Mouse (Mus musculus) B cell, adult 67 days (primary cell): ENCODE measurements around the gene Nsun5. TPM values are rescaled to one million over a fixed set of nuclear protein-coding genes. Genes with fewer than 3 reads are reported as not detected.

Experiments used
- total RNA-seq, 2 experiments: library from RNA; stranded (reverse); gene quantifications; 4 replicates each; pipeline ENCODE4 v1.2.4; 2023

The Nsun5 gene
- total RNA-seq: 10 to 100 TPM; 40.3 to 51.3 TPM

DNA sequence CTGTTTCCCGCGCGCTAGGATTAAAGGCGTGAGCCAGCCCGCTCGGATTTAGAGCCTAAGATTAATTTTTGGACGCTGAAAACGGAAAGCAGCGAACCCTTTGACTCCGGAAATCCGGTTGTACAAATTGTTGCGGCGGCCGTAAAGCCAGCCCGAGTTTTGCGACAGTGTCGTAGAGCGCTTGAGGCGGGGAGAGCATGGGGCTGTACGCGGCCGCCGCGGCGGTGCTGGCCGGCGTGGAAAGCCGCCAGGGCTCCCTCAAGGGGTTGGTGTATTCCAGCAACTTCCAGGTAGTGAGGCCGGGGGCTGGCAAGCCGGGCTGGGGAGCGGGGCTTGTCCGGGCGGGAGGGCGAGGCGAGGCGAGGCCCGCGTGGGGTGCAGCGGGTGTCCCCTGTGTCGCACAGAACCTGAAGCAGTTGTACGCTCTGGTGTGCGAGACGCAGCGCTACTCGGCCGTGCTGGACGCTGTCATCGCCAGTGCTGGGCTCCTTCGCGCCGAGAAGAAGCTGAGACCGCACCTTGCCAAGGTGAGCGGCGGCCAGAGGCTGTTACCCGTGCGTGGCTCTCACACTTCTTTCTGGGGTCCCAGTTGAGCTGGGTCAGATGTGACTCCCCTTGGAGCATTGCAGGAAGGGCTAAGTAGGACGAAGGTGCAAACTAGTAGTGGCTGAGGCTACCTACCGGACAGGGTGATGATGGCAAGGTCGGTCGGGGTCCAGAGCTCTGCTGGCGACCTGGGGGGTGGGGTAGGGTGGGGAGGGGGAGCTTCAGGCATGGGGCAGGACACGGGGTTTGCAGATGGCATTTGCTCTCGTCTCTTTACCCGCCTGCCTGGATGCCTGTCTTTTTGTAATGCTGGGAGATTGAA is at the start of gene Nsun5:
Gene Nsun5, plus strand, starts transcription at position 167 of the 868 bp plus-strand sequence.

GRCm38 (mm10) chr5:135349862-135350261 is 19.9 kb upstream of the Nsun5 start, which contains the start of gene Fkbp6:
Fkbp6 (minus strand) TSS chr5:135350044.

DNA sequence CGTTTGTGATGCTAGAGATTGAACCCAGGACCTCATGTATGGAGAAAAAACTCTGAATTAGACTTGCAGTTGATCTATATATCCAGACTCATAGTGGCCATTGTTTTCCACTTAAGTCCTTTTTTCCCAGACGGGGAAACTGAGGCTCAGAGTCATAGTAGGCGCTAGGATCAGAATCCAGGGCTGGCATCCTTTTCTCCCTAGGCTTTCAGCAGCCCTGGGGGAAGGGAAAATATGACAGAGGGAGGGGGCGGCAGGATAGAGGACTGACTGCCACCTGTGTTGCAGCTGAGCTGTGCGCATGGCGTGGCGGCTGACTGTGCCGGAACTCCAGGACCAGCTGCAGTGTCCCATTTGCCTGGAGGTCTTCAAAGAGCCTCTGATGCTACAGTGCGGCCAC is 16.8 kb upstream of the Nsun5 start, which contains the start of gene Trim50:
Gene Trim50, plus strand, starts transcription at position 301 of the 400 bp plus-strand sequence.

DNA sequence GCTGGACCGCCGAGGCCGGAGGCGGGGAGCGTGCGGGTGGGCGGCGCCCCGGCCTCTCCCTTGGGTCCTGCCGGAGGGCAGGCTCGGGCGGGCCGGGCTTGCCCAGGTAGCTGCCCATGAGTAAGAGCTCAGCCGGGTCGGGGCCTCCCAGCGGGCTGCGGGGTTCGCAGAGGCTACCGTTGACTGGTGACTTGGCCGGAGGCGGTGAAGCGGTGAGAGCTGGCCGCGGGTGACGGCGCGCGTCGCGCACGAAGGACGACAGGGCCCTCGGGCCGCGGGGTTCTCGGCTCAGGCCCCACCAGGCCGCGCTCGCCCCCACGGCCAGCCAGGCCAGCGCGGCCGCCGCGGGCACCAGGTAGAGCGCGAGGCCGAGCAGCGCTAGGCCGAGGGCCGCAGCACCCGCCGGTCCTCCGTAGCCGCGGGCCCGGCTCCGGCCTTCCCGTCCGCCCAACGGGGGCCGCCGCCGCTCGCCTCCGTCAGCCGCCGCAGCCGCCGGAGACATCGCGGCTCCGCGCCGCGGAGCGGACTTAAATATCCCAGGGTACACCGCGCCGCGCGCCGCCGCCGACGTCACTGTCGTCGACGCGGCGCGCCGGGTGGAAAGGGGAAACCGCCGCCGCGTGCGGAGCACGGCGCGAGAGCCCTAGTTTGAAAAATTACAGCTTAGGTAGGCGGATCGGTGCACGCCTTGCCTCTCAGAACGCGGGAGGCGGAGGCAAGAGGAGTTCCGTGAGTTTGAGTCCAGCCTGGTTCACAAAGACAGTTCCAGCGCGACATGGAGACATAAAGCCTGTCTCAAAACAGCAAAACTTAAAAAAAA is 24.5 kb downstream of the Nsun5 start, which contains the start of gene Pom121:
Gene Pom121, minus strand, starts transcription at position 543 of the 820 bp plus-strand sequence.

Other genes with a start within 250 kb of the Nsun5 start
- 10 to 100 TPM; 14.6 to 21.7 TPM for gene Tbl2, start 220.3 kb upstream of the Nsun5 start, total RNA-seq
- 10 to 100 TPM; 65.6 to 69.8 TPM for gene Bcl7b, start 201.7 kb upstream of the Nsun5 start, total RNA-seq
- 100 to 1,000 TPM; 120 TPM for gene Baz1b, start 182.7 kb upstream of the Nsun5 start, total RNA-seq
- gene Fzd9, start 118.7 kb upstream of the Nsun5 start, total RNA-seq: under 1 TPM in 1 of 2 experiments, not detected in 1; 0.46 TPM
- gene Fkbp6, start 19.9 kb upstream of the Nsun5 start, total RNA-seq: under 1 TPM in 1 of 2 experiments, not detected in 1; 0.44 TPM
- not detected for gene Trim50, start 16.7 kb upstream of the Nsun5 start, total RNA-seq
- gene Pom121, start 24.6 kb downstream of the Nsun5 start, total RNA-seq: 10 to 100 TPM; 60.5 to 62.3 TPM
- 10 to 100 TPM; 54.1 to 54.8 TPM for gene Hip1, start 175.2 kb downstream of the Nsun5 start, total RNA-seq
- not detected for gene Ccl26, start 193.6 kb downstream of the Nsun5 start, total RNA-seq
- gene Ccl24, start 203.1 kb downstream of the Nsun5 start, total RNA-seq: 1 to 10 TPM in 1 of 2 experiments, not detected in 1; 1.1 TPM